Mouse (Mus musculus) CH12.LX (cell line): ENCODE measurements around the gene Nelfb. TPM values are rescaled to one million over a fixed set of nuclear protein-coding genes. Genes with fewer than 3 reads are reported as not detected.

Source experiments
- DNase-seq: peaks from one replicate; pipeline ENCODE4 v3.0.0-alpha.2; 2013; ENCODE audit errors: extremely low read depth
- H3K27ac ChIP-seq: 2 replicates; pipeline ENCODE4 v1.5.1; 2012; ENCODE audit warnings: low read depth, mild to moderate bottlenecking, control low read depth, moderate library complexity; ENCODE audit not compliant: insufficient read depth
- H3K27me3 ChIP-seq: replicated peaks from 2 replicates; pipeline ENCODE3; 2012; ENCODE audit warnings: inconsistent platforms
- H3K36me3 ChIP-seq, 2 experiments: replicated peaks in 1 of 2; 2 replicates each; pipeline versions ENCODE3 to v1.6.1; 2012; ENCODE audit warnings: inconsistent platforms in 1 of 2, low read length in 1 of 2, mild to moderate bottlenecking in 1 of 2, mixed read lengths in 1 of 2, moderate library complexity in 1 of 2; ENCODE audit not compliant: control insufficient read depth in 1 of 2, insufficient read depth in 1 of 2
- H3K4me1 ChIP-seq, 2 experiments: 2 replicates each; pipeline ENCODE4 v1.6.1; 2012; ENCODE audit warnings: inconsistent platforms in 1 of 2, moderate library complexity in 1 of 2; ENCODE audit not compliant: insufficient read depth in 2 of 2, control insufficient read depth in 1 of 2
- H3K4me2 ChIP-seq: 2 replicates; pipeline ENCODE4 v1.6.1; 2012; ENCODE audit warnings: low read depth, mild to moderate bottlenecking, control low read depth; ENCODE audit not compliant: poor library complexity, insufficient read depth, severe bottlenecking
- H3K4me3 ChIP-seq, 3 experiments: fragments of 150-350 bp in 1 of 3; sonication (generic) in 1 of 3; replicated peaks in 1 of 3; 2 replicates each; pipeline versions ENCODE3 to v1.5.1; 2011 to 2012; ENCODE audit warnings: low read depth in 2 of 3, low read length in 2 of 3, mild to moderate bottlenecking in 2 of 3, moderate library complexity in 2 of 3, control low read depth in 1 of 3, improper control_type of control experiment in 1 of 3, inconsistent platforms in 1 of 3, mixed read lengths in 1 of 3; ENCODE audit not compliant: poor library complexity in 1 of 3
- H3K79me2 ChIP-seq: replicated peaks from 2 replicates; pipeline ENCODE4 v1.6.1; 2012; ENCODE audit warnings: mild to moderate bottlenecking, moderate library complexity; ENCODE audit not compliant: control insufficient read depth, poor library complexity, insufficient read depth, severe bottlenecking; ENCODE audit errors: extremely low read depth
- H3K9ac ChIP-seq: 2 replicates; pipeline ENCODE4 v1.6.1; 2012; ENCODE audit warnings: low read depth, mild to moderate bottlenecking, control low read depth, moderate library complexity; ENCODE audit not compliant: insufficient read depth
- H3K9me3 ChIP-seq: replicated peaks from 2 replicates; pipeline ENCODE3; 2012; ENCODE audit warnings: low read length, inconsistent platforms, mixed read lengths
- ETS1 ChIP-seq: conservative IDR thresholded peaks from 2 replicates; pipeline ENCODE4 v1.6.1; 2012; ENCODE audit warnings: low read depth, mild to moderate bottlenecking, inconsistent platforms, low read length, improper control_type of control experiment, moderate library complexity
- HCFC1 ChIP-seq: IDR thresholded peaks from 2 replicates; pipeline ENCODE4 v1.6.1; 2012; ENCODE audit warnings: low read depth, mild to moderate bottlenecking, inconsistent platforms, low read length, improper control_type of control experiment
- JUN ChIP-seq: IDR thresholded peaks from 2 replicates; pipeline ENCODE4 v1.6.1; 2011; ENCODE audit warnings: low read depth, mild to moderate bottlenecking, low read length, improper control_type of control experiment, moderate library complexity; ENCODE audit not compliant: insufficient read depth
- MEF2A ChIP-seq: IDR thresholded peaks from 2 replicates; pipeline ENCODE4 v1.6.1; 2014; ENCODE audit warnings: low read depth, mild to moderate bottlenecking, inconsistent platforms, low read length, improper control_type of control experiment, borderline replicate concordance
- MXI1 ChIP-seq: IDR thresholded peaks from 2 replicates; pipeline ENCODE4 v1.6.1; 2011; ENCODE audit warnings: mild to moderate bottlenecking, low read depth, low read length, improper control_type of control experiment
- MYC ChIP-seq: IDR thresholded peaks from 2 replicates; pipeline ENCODE4 v1.6.1; 2011; ENCODE audit warnings: low read depth, mild to moderate bottlenecking, improper control_type of control experiment, low read length
- NELFE ChIP-seq: IDR thresholded peaks from 2 replicates; pipeline ENCODE4 v1.6.1; 2011; ENCODE audit warnings: low read depth, low read length, improper control_type of control experiment
- NRF1 ChIP-seq: IDR thresholded peaks from 2 replicates; pipeline ENCODE4 v1.6.1; 2014; ENCODE audit warnings: low read depth, mild to moderate bottlenecking, inconsistent platforms, low read length, improper control_type of control experiment, moderate library complexity
- POLR2A ChIP-seq: IDR thresholded peaks from 2 replicates; pipeline ENCODE4 v1.6.1; 2011; ENCODE audit warnings: low read depth, mild to moderate bottlenecking, improper control_type of control experiment, low read length
- TBP ChIP-seq: conservative IDR thresholded peaks from 2 replicates; pipeline ENCODE4 v1.6.1; 2011; ENCODE audit warnings: low read depth, low read length, improper control_type of control experiment
- TCF12 ChIP-seq: IDR thresholded peaks from 2 replicates; pipeline ENCODE4 v1.6.1; 2014; ENCODE audit warnings: low read depth, mild to moderate bottlenecking, inconsistent platforms, low read length, improper control_type of control experiment
- UBTF ChIP-seq: IDR thresholded peaks from 2 replicates; pipeline ENCODE4 v1.6.1; 2012; ENCODE audit warnings: low read depth, mild to moderate bottlenecking, inconsistent platforms, low read length, improper control_type of control experiment, moderate library complexity
- ZC3H11A ChIP-seq: IDR thresholded peaks from 2 replicates; pipeline ENCODE4 v1.6.1; 2012; ENCODE audit warnings: low read depth, mild to moderate bottlenecking, inconsistent platforms, low read length, improper control_type of control experiment
- ZNF384 ChIP-seq: IDR thresholded peaks from 2 replicates; pipeline ENCODE4 v1.6.1; 2012; ENCODE audit warnings: low read depth, low read length, improper control_type of control experiment, inconsistent platforms
- dilution Hi-C: fragments of 300-500 bp; cut with MboI; formaldehyde crosslinking; loops from 2 replicates; pipeline ENCODE4 v1.14.3; 2020; ENCODE audit warnings: low sequenced_read_pairs; ENCODE audit not compliant: extremely low pct_unique_long_range_greater_than_20kb, extremely low pct_ligation_motif_present
- in situ Hi-C: fragments of 300-500 bp; cut with MboI; formaldehyde crosslinking; loops from 3 replicates; pipeline ENCODE4 v1.14.3; 2019; ENCODE audit warnings: low sequenced_read_pairs, low pct_ligation_motif_present, low pct_unique_long_range_greater_than_20kb, mixed read lengths
- polyA plus RNA-seq: library from polyadenylated mRNA; unstranded; fragments of >175 nt; gene quantifications from 2 replicates; pipeline ENCODE4 v1.2.1, GENCODE M21; 2012; ENCODE audit warnings: low read depth; ENCODE audit not compliant: insufficient read length
- total RNA-seq, 2 experiments: library from RNA; depleted of rRNA; stranded (reverse); fragments of 300-350 nt in 1 of 2; fragments of >200 nt in 1 of 2; gene quantifications; 2 replicates each; pipeline ENCODE4 v1.2.3; 2012 to 2014

Gene Nelfb
- total and polyA plus RNA-seq, 3 experiments = 53.6 to 58.0 (median 57.0) TPM

DNA sequence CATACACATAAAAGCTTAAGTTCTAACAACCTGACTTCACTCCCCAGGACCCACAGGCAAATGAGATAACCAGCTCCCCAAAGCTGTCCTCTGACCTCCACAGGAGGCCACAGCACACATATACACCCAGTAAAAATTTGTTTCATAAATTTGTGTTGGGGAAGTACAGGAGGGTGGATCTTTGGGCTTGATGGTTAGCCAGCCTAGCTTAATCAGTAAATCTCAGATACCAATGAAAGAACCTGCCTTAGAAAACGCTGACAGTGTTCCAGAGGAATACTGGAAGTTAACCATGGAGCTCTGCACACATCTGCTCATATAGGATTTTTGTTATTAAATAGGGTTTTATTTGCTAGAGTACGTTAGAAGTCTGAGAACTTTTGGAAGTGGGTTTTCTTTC is 6.4 kb upstream of the Nelfb start:
- H3K79me2 ChIP-seq = no peaks in the 10 kb centered on the region
- H3K9me3 ChIP-seq = no peaks in the 10 kb centered on the region
- H3K27me3 ChIP-seq = peaks cover 4% of the 10 kb centered on the region
- in situ Hi-C loops = no loop called here
- peaks cover 14% of the 10 kb centered on the region in 2 experiments for H3K36me3 ChIP-seq
- no peak overlapping the region for H3K4me2 ChIP-seq
- H3K27ac ChIP-seq = no peak overlapping the region
- no peak for TF ChIP-seq POLR2A
- no peak for TF ChIP-seq JUN
- no peak for TF ChIP-seq ZC3H11A
- no peak for TF ChIP-seq ETS1
- no peak for TF ChIP-seq TBP
- TF ChIP-seq NRF1 = no peak
- TF ChIP-seq ZNF384 = no peak
- no peak for TF ChIP-seq MXI1
- TF ChIP-seq TCF12 = no peak
- no peak for TF ChIP-seq HCFC1
- TF ChIP-seq UBTF = no peak
- no peak for TF ChIP-seq MYC
- no peak for TF ChIP-seq MEF2A
- no peak overlapping the region for H3K4me3 ChIP-seq
- peaks cover 7 to 13% of the 10 kb centered on the region in 2 experiments; a peak in 3 of 4 replicates for H3K4me1 ChIP-seq
- H3K9ac ChIP-seq = no peak overlapping the region
- dilution Hi-C loops = no loop called here
- DNase-seq = no peak

DNA sequence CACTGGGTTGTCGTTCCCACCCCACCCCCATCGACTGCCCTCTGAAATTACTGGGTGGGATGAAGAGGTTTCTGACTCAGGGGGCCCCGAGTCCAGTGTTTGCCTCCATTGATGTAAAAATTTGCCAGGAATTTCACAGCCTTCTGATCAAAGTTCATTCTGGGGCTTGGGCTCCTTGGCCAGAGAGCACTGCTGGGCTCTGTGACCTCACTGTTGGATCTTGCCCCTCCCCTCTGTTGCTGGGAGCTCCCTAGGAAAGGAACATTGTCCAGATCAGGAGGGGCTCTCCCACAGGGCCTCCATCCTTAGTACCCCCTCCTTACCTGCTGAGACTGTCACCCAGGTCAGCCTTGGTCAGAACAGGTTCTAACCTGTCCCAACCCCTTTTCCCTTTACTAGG is 3.2 kb upstream of the Nelfb start, which contains the start of gene Stpg3:
Gene Stpg3 (minus strand): TSS at position 194 of the 400 bp plus-strand sequence.
- H3K9me3 ChIP-seq = no peaks in the 10 kb centered on the region
- TF ChIP-seq POLR2A (no peak), NELFE (no peak), UBTF (no peak), ZC3H11A (no peak)
- H3K79me2 ChIP-seq = peaks cover 14% of the 10 kb centered on the region
- H3K36me3 ChIP-seq = peaks cover 5 to 6% of the 10 kb centered on the region in 2 experiments
- no peak within 1 kb of the TSS for H3K4me3 ChIP-seq
- H3K27ac ChIP-seq = no peak within 1 kb of the TSS
- dilution Hi-C loops = no loop called here
- H3K27me3 ChIP-seq = peaks cover 4% of the 10 kb centered on the region
- no peak within 1 kb of the TSS for H3K4me2 ChIP-seq
- DNase-seq = no peak
- H3K9ac ChIP-seq = no peak within 1 kb of the TSS
- peaks cover 11 to 18% of the 10 kb centered on the region in 2 experiments for H3K4me1 ChIP-seq
- in situ Hi-C loops = no loop called here
